Mouse (Mus musculus): ENCODE data around the gene Usp30.

Gene Usp30

GRCm38 (mm10) chr5:114127374-114128349, 62.4 kb downstream of the Usp30 start, which contains the start of gene Alkbh2:
Gene Alkbh2, minus strand, starts transcription at chr5:114128218.
- in situ Hi-C loops (cut with MseI, MboI): no loop called here

- in situ Hi-C loops (cut with MseI, MboI): no loop called here
These were observed 64.4 kb downstream of the Usp30 start for GRCm38 (mm10) chr5:114129550-114130210.

GRCm38 (mm10) chr5:114130211-114130605, 64.9 kb downstream of the Usp30 start, which contains the start of gene Ung:
Gene Ung, plus strand, starts transcription at chr5:114130386.
- in situ Hi-C loops (cut with MseI, MboI): no loop called here

GRCm38 (mm10) chr5:114130698-114131520, 65.6 kb downstream of the Usp30 start:
- in situ Hi-C loops (cut with MseI, MboI): no loop called here

GRCm38 (mm10) chr5:114131521-114131840, 66.2 kb downstream of the Usp30 start:
- in situ Hi-C loops (cut with MseI, MboI): no loop called here

- in situ Hi-C loops (cut with MseI, MboI): no loop called here
These were observed 67.6 kb downstream of the Usp30 start for GRCm38 (mm10) chr5:114132841-114133240.

- in situ Hi-C loops (cut with MseI, MboI): no loop called here
These were observed 68.9 kb downstream of the Usp30 start for GRCm38 (mm10) chr5:114134091-114134534.

GRCm38 (mm10) chr5:114135516-114135915, 70.3 kb downstream of the Usp30 start:
- in situ Hi-C loops (cut with MseI, MboI): no loop called here

- in situ Hi-C loops (cut with MseI, MboI): no loop called here
These were observed 72.4 kb downstream of the Usp30 start for GRCm38 (mm10) chr5:114137481-114138276.

- in situ Hi-C loops (cut with MseI, MboI): no loop called here
These were observed 73.3 kb downstream of the Usp30 start for GRCm38 (mm10) chr5:114138277-114139164.

GRCm38 (mm10) chr5:114139175-114139574, 73.9 kb downstream of the Usp30 start:
- in situ Hi-C loops (cut with MseI, MboI): no loop called here

- in situ Hi-C loops (cut with MseI, MboI): no loop called here
These were observed 81.0 kb downstream of the Usp30 start, which contains the start of gene Acacb for GRCm38 (mm10) chr5:114146028-114146888. Gene Acacb, plus strand, starts transcription at chr5:114146535.

GRCm38 (mm10) chr5:114147043-114147972, 82.0 kb downstream of the Usp30 start:
- in situ Hi-C loops (cut with MseI, MboI): no loop called here

GRCm38 (mm10) chr5:114152359-114153092, 87.3 kb downstream of the Usp30 start:
- in situ Hi-C loops (cut with MseI, MboI): no loop called here

- in situ Hi-C loops (cut with MseI, MboI): no loop called here
These were observed 88.2 kb downstream of the Usp30 start for GRCm38 (mm10) chr5:114153490-114153889.

GRCm38 (mm10) chr5:114154765-114155164, 89.5 kb downstream of the Usp30 start:
- in situ Hi-C loops (cut with MseI, MboI): no loop called here

Data from mouse trophoblast stem cell (cell line).